Mouse (Mus musculus) stomach, postnatal 0 days (tissue): ENCODE results near the gene Arhgap22.

Experiments used
- CTCF ChIP-seq: IDR thresholded peaks from 2 replicates; pipeline ENCODE4 v1.5.1; 2016; ENCODE audit warnings: antibody characterized with exemption, low read depth, mild to moderate bottlenecking, moderate library complexity
- EP300 ChIP-seq: optimal IDR thresholded peaks from 2 replicates; pipeline ENCODE3; 2016; ENCODE audit warnings: antibody characterized with exemption

- no peak for TF ChIP-seq EP300
- TF ChIP-seq CTCF, result no peak
These were observed 133.9 kb downstream of the Arhgap22 start for GRCm38 (mm10) chr14:33347738-33348137.
